Mouse (Mus musculus) MEL (cell line): ENCODE results near the gene Ddn.

Experiments
- CTCF ChIP-seq, 3 experiments: IDR thresholded peaks in 2 of 3; conservative IDR thresholded peaks in 1 of 3; 2 replicates each; pipeline ENCODE4 v1.5.1; 2011 to 2012; ENCODE audit warnings: low read length in 3 of 3, low read depth in 2 of 3, mild to moderate bottlenecking in 2 of 3, improper control_type of control experiment in 1 of 3, inconsistent platforms in 1 of 3, mixed read lengths in 1 of 3, moderate library complexity in 1 of 3; ENCODE audit not compliant: control insufficient read depth in 1 of 3, insufficient read depth in 1 of 3, poor library complexity in 1 of 3, severe bottlenecking in 1 of 3
- EP300 ChIP-seq, 2 experiments: IDR thresholded peaks; 2 replicates each; pipeline ENCODE4 v1.6.1; 2011; ENCODE audit warnings: improper control_type of control experiment in 2 of 2, low read length in 2 of 2, low read depth in 1 of 2, mild to moderate bottlenecking in 1 of 2
- MAFK ChIP-seq: IDR thresholded peaks from 2 replicates; pipeline ENCODE4 v1.6.1; 2011; ENCODE audit warnings: low read depth, mild to moderate bottlenecking, low read length, improper control_type of control experiment, borderline replicate concordance
- MYB ChIP-seq: IDR thresholded peaks from 2 replicates; pipeline ENCODE4 v1.6.1; 2011; ENCODE audit warnings: mild to moderate bottlenecking, low read depth, low read length, improper control_type of control experiment
- POLR2A ChIP-seq, 2 experiments: IDR thresholded peaks; 2 replicates each; pipeline ENCODE4 v1.6.1; 2011 to 2012; ENCODE audit warnings: low read length in 2 of 2, mild to moderate bottlenecking in 2 of 2, control low read depth in 1 of 2, improper control_type of control experiment in 1 of 2, low read depth in 1 of 2, moderate library complexity in 1 of 2; ENCODE audit not compliant: control insufficient read depth in 1 of 2, insufficient read depth in 1 of 2, poor library complexity in 1 of 2
- TCF12 ChIP-seq: IDR thresholded peaks from 2 replicates; pipeline ENCODE4 v1.6.1; 2014; ENCODE audit warnings: low read depth, mild to moderate bottlenecking, inconsistent platforms, low read length, improper control_type of control experiment, moderate library complexity
- ZKSCAN1 ChIP-seq: IDR thresholded peaks from 2 replicates; pipeline ENCODE4 v1.6.1; 2012; ENCODE audit warnings: low read depth, mild to moderate bottlenecking, inconsistent platforms, low read length, improper control_type of control experiment, moderate library complexity
- ZNF384 ChIP-seq: IDR thresholded peaks from 2 replicates; pipeline ENCODE4 v1.6.1; 2012; ENCODE audit warnings: low read depth, mild to moderate bottlenecking, inconsistent platforms, low read length, improper control_type of control experiment

GRCm38 (mm10) chr15:98799396-98799795, 9.9 kb downstream of the Ddn start:
- TF ChIP-seq MAFK, result no peak
- TF ChIP-seq ZNF384, result 0 out of 2 replicates have a peak, but pooled peaks have one; percentile 8
- TF ChIP-seq CTCF (IDR thresholded peaks at IDR 0.05 in 2 of 3, conservative IDR thresholded peaks at IDR 0.05 in 1 of 3; ENCODE audit: control insufficient read depth in 1 of 3, insufficient read depth in 1 of 3, low read depth in 2 of 3, low read length in 3 of 3, poor library complexity in 1 of 3, severe bottlenecking in 1 of 3), result peak; percentile 95 to 97 (median 96)
- no peak for TF ChIP-seq POLR2A (IDR thresholded peaks at IDR 0.05; ENCODE audit: control insufficient read depth in 1 of 2, insufficient read depth in 1 of 2, low read depth in 1 of 2, low read length in 2 of 2, poor library complexity in 1 of 2)
- TF ChIP-seq TCF12, result 0 out of 2 replicates have a peak, but pooled peaks have one; percentile 8
- no peak for TF ChIP-seq MYB
- no peak for TF ChIP-seq ZKSCAN1
- no peak for TF ChIP-seq EP300 (IDR thresholded peaks at IDR 0.05; ENCODE audit: low read depth in 1 of 2, low read length in 2 of 2)
